Mouse (Mus musculus): Measurements from ENCODE around the gene Ppp2r3a.

- TF ChIP-seq POLR2A (IDR thresholded peaks at IDR 0.05; ENCODE audit: control insufficient read depth, extremely low read depth, insufficient read depth, low read length, poor library complexity) (no peak), CTCF (IDR thresholded peaks at IDR 0.05; ENCODE audit: borderline replicate concordance, control insufficient read depth, extremely low read depth, insufficient read depth, low read length, poor library complexity) (no peak)
These were observed at the start of gene Ppp2r3a for GRCm38 (mm10) chr9:101251644-101252337.

Measured in thymus, adult 2 months (tissue).